ENCODE assay signal across 7 mouse cellular contexts in the genomic region with DNA sequence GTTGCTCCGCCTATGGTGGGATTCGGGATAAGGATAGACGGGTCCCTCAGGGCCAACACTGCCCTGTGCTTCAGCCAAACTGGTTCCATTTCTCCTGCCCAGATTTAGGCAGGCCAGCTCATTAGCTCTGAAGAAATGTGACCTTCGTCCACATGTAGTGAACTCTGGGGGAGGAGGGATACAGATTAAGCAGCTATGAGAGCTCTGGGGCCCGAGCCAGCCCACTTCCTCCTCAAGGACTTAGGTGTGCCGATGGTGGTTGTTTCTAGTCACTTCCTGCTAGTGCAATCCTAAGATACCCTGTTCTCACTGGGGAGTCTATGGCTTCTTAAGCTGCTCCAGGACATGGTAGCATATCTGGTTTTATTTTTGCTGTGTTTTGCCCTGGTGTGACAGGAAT. TPM values are rescaled to one million over a fixed set of nuclear protein-coding genes. Genes with fewer than 3 reads are reported as not detected.
DNase-seq lines count a peak whose midpoint lies in the region; ATAC-seq lines count a peak whose summit lies in the region.

No protein-coding gene starts in this region.

- ATAC-seq in hematopoietic stem cell, adult 5-6 weeks (replicated peaks in 1 of 2; ENCODE audit: insufficient read depth in 1 of 2, low FRiP score in 2 of 2, low TSS enrichment in 1 of 2, low read depth in 1 of 2, poor library complexity in 2 of 2, severe bottlenecking in 2 of 2) = peak; percentile 80

- peak; percentile 66 to 71 for DNase-seq in spleen, postnatal 36 days (ENCODE audit: low spot score in 2 of 2)
- no peak for DNase-seq in spleen, adult 12 weeks (ENCODE audit: low spot score)
- DNase-seq in lung, postnatal 36 days = peak; percentile 91
- DNase-seq in thymus, postnatal 4 days = peak; percentile 66
- DNase-seq in right cerebral cortex, adult 2 months (ENCODE audit: low spot score in 2 of 2) = no peak
- DNase-seq in yolk sac, embryonic 10.5 days (ENCODE audit: low spot score) = no peak

RNA-seq across cellular contexts. Expression of a gene that starts 16.3 kb away (rescaled TPM):
- 37.5 and 44.6 TPM in 2 replicates for total RNA-seq in hematopoietic stem cell, adult 5-6 weeks (2017)

RNA-seq across cellular contexts. Expression of a gene that starts 33.2 kb away (rescaled TPM):
- 76.9 and 81.4 TPM in 2 replicates for total RNA-seq in hematopoietic stem cell, adult 5-6 weeks (2017)

Comparison
In these comparisons a context has a peak if more than half of its experiments do, and no peak if none do; other contexts are left out.
1. DNase-seq: peak in spleen, postnatal 36 days (2 of 2), lung, postnatal 36 days (single experiment) and thymus, postnatal 4 days (single experiment); none in spleen, adult 12 weeks (single experiment), right cerebral cortex, adult 2 months (0 of 2) and yolk sac, embryonic 10.5 days (single experiment).